Mouse (Mus musculus) urinary bladder, postnatal 10 days (tissue): ENCODE results near the gene Itpkc.

Source experiments
- DNase-seq: peaks from one replicate; pipeline ENCODE4 v3.0.0; 2022; ENCODE audit warnings: low spot score

Itpkc gene

DNA sequence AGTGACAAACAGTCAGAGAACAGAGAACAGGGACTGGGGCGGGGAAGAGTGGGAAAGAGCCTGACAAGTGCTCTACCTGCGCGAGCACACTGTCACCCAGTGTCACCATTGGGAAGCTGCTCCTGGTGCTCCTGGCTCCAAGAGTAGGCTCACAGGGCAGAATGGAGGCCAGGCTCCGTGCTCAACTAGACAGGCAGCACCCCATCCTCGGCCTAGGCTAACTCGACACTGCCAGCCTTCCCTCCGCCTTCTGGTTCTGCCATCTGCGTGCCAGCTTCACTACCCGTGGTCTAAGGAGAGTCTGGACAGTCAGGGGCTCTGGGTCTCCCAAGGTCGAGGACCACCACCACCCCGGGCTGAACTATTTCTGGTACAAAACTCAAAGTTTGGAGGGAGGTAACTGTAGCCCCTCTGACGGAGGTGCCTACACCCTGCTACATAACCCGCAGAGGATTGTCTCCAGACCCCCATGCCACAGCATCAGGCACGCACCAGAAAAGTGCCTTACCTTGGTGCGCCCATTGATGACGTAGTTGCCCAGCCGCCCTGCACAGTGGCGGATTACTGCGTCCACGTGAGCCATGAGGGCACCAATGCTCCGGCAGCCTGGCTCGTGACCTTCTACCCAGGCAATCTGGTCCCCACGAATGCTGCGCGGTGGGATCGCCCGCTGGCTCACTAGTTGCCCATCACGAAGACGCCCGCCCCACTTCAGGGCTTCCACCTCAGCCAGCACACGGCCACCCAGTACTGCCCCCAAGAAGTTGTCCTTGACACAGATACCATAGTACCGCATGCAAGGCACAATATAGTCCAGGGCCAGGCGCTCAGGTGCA is 64.1 kb downstream of the Itpkc start:
- no peak for DNase-seq

DNA sequence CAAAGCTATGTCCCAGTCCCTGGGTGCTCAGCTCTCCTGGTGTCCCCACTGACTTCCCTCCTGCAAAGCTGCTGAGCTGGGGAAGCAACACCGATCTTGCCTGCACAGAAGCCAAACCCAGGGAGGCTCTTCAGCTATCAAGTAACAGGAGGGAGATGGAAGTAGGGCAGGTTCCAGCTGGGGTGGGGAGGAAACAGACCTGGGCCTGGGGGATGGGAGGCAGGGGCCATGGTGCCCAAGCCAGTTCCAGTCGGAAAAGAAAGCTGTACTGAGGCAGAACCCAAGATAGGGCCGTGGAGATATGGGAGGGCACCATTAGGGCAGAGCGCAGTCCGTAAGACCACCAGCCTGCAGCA is 65.0 kb downstream of the Itpkc start:
- DNase-seq = no peak

DNA sequence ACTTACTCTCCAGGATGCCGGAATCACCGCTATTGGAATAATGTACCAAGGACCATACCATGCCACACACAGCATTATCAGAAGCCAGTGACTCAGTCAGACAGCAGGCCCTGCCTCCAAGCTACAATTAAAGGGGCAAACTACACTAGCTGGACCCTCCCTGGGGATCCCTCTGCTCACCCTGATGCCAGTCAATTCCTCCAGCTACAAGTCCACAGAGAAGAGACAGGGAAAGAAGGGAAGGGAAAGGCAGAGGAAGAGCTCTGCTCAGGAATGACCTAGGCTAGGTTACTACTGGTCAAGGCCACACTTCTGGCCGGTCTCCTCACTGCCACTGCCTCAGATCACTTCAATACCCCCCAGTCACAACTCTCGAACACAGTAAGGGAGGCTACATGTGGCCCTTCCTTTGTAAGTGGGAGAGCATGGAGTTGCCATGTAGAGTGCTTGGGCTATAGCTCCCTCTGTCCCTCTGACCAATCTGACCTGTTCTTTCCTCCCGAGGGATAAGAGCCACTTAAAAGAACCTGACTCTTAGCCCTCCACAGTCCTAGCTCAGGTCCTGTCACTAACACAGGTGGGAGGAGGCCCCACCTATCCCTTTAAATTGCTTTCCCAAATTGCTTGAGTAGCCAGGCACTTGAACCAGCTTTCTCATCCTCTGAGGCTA is 65.5 kb downstream of the Itpkc start:
- no peak for DNase-seq

DNA sequence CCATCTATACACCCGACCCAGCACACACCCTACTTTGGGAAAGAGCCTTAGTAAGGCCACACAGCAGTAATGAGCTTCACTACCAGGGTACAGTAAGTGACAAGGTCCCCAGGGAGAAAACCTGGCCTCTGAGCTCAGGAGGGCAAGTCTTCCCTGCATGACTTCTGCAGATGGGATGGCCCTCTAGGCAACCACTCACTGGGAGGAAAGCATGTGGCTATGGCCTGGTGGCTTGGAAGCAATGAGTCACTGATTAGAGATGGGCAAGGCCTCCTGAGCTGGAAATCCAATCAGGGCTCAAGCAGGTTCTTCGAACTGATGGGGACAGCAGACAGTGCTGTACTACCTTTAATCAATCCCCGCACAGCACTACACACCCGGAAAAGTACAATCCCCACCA is 66.7 kb downstream of the Itpkc start:
- DNase-seq = no peak

DNA sequence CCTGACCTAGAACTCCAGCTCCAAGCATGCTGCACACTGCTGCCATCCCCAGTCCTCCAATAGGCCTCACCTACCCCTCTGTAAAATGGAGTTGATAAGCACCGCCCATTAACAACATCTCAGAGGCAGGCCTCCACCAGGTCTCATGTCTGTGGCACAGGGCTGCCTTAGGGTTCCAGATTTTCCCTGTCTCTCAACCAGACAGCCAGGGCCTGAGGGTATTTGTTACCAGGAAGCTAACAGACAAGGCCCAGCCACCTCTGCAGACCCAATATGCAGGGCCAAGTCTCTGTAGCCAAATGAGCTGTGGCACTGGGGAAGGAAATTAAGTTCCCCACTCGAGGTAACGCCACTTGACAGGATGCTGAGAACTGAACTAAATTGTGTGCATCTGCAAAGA is 67.5 kb downstream of the Itpkc start:
- DNase-seq = no peak

DNA sequence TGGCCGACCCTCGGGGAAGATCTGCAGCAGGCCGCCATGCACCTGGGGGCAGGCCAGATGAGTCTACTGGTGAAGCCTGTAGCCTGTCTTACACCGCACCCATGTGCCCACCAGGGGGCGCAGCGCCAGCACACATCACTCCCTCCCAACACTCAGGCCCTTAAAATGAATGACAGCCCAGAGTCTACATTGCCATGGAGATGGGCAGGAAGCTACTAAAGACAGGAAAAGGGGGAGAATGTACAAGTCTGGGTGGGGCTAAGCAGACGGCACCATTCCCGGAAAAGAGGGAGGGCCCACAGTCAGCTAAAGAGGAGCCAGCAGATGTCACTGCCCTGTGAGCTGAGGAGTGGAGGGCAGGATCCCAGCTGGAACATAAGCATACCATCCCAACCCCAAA is 68.6 kb downstream of the Itpkc start:
- DNase-seq = peak; percentile 57

DNA sequence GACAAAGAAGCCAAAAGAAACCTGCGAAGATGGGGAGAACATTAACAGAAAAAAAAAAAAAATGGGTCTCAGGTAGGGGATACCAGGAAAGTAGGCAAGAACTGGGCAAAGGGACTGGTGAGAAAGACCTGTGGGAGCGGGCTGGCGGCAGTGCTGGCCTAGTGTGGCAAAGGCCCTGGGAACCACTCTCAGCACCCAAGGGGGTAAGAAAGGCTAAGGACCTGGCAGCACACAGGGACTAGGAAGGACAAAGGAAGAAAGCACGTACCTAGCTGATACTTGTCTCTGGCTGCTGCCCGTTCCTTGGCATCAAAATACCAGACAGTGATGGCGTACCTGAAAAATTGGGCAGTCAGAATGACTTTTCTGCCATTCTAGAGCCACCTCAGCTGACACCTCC is 69.2 kb downstream of the Itpkc start:
- no peak for DNase-seq

DNA sequence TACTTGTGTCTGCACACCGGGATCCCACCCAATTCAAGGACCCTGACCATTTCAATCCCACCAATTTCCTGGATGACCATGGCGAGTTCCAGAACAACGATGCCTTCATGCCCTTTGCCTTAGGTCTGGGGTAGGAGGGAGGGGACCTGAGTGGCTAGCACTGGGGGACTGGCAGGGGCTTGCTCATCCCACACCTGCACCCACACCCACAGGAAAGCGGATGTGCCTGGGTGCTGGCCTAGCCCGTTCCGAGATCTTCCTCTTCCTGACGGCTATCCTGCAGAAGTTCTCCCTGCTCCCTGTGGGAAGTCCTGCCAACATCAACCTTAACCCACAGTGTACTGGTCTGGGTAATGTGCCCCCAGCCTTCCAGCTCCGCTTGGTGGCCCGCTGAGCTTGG is 70.3 kb downstream of the Itpkc start:
- DNase-seq = no peak
